Mouse (Mus musculus): ENCODE data around the gene Cfap54. TPM values are rescaled to one million over a fixed set of nuclear protein-coding genes. Genes with fewer than 3 reads are reported as not detected.

The Cfap54 gene
- total RNA-seq, 4 experiments from 2014 or later, result 19.8 to 25.0 (median 21.4) TPM

DNA sequence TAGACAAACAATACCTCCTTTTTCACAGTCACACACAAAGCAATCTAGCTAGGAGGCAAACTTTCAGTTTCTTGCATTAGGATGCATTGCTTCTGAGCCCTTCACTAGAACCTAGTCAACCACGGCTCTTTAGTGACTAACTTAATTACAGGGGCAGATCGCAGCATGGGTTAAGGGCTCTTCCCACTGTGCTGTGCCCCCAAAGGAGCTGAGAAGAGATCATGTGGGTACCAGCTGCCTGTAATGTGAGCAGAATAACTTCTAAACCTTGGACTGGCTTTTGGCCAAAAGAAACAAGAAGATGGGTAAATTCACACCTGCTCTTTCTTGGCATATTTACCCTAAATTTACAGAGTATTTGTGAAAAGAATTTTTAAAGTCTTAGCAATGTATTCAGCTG, 291.2 kb downstream of the Cfap54 start:
- no peak for DNase-seq (ENCODE audit: low spot score in 2 of 2)

GRCm38 (mm10) chr10:92788410-92789096, 292.9 kb downstream of the Cfap54 start:
- DNase-seq (ENCODE audit: low spot score in 2 of 2), result no peak

- DNase-seq (ENCODE audit: low spot score in 2 of 2), result no peak
Measured at GRCm38 (mm10) chr10:92782691-92783090, 298.7 kb downstream of the Cfap54 start.

- no peak for DNase-seq (ENCODE audit: low spot score in 2 of 2)
Measured at GRCm38 (mm10) chr10:92754359-92754758, 327.1 kb downstream of the Cfap54 start.

DNA sequence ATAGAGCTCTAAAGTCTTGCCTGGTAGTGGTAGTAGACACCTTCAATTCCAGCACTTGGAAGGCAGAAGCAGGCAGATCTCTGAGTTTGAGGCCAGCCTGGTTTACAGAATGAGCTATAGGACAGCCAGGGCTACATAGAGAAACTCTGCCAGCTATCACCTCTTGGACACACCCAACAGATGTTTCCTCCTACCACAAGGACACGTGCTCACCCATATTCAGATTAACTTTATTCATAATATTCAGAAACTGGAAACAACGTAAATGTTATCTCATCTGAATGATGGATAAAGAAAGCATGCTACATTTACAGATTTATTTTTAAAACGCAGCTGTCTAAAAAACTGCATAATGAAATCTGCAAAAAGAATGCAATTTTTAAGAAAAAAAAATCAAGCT, 351.1 kb downstream of the Cfap54 start:
- no peak for DNase-seq (ENCODE audit: low spot score in 2 of 2)

- DNase-seq (ENCODE audit: low spot score in 2 of 2), result no peak
Measured at GRCm38 (mm10) chr10:92728723-92729122, 352.7 kb downstream of the Cfap54 start.

Other genes starting within 250 kb of the Cfap54 start
- gene Cdk17, start 79.3 kb upstream of the Cfap54 start, total RNA-seq (2022), result 100 to 1,000 TPM; 212 to 264 (median 240) TPM
- 10 to 100 TPM in 2 of 4 experiments, 1 to 10 TPM in 2; 7.4 to 12.3 (median 9.6) TPM for gene Elk3, start 229.5 kb upstream of the Cfap54 start, total RNA-seq (2022)

All from left cerebral cortex, adult 8-10 months (tissue).